ENCODE assay signal across 8 mouse cellular contexts in the genomic region with DNA sequence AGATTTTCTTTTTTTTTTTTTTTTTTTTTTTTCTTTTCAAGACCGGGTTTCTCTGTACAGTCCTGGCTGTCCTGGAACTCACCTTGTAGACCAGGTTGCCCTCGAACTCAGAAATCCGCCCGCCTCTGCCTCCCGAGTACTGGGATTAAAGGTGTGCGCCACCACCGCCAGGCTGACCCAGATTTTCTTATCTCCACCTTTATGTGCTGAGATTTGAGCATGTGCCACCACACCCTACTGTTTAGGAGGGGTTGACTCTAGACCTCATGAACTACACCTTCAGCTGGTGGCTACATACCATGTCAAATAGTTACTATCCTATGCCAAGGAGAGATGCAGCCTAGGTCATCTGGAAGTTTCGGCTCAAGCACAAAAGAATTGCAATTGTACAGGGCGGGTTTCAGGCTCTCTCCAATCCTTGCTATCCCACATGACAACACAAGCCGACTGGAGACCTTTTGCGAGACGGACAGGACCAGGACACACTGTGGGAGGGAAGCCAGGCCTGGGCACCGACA. TPM values are rescaled to one million over a fixed set of nuclear protein-coding genes. Genes with fewer than 3 reads are reported as not detected.
DNase-seq lines count a peak whose midpoint lies in the region; ATAC-seq and TF ChIP-seq lines count a peak whose summit lies in the region.

No protein-coding gene starts in this region.

- in situ Hi-C loops in Patski (cut with MboI; ENCODE audit: low pct_unique_long_range_greater_than_20kb) = no loop called here

- CTCF ChIA-PET in Patski (lab: Charles Lee) = no interaction called here

- WGBS in kidney, adult 2 months = 25% methylated on average over 13 of the region's 13 CpGs
- WGBS in forebrain, embryonic 15.5 days = 50% methylated on average over 13 of the region's 13 CpGs

- peak overlapping the region; percentile 96 for H3K4me2 ChIP-seq in forebrain, embryonic 15.5 days (replicated peaks)

- no peak for DNase-seq in kidney, adult 2 months
- DNase-seq in kidney, postnatal 10 days = no peak
- DNase-seq in Patski (ENCODE audit: low read depth, low spot score) = no peak
- DNase-seq in B cell, adult 2 months = no peak
- no peak for DNase-seq in right cerebral cortex, adult 18-20 months
- no peak for DNase-seq in right cerebral cortex, postnatal 36 days (ENCODE audit: low spot score in 2 of 2)

- no peak for TF ChIP-seq CTCF in kidney, adult 2 months (conservative IDR thresholded peaks at IDR 0.05; ENCODE audit: insufficient read depth, insufficient read length, low read depth, low read length)
- TF ChIP-seq CTCF in Patski (IDR thresholded peaks at IDR 0.05) = no peak

- H3K4me3 ChIP-seq in kidney, adult 2 months (ENCODE audit: insufficient read depth, low read depth, low read length) = peak overlapping the region; percentile 85
- H3K4me3 ChIP-seq in forebrain, embryonic 15.5 days = peak overlapping the region; percentile 87

- H3K9me3 ChIP-seq in forebrain, embryonic 15.5 days = no peaks in the 10 kb centered on the region

- no peaks in the 10 kb centered on the region for H3K27me3 ChIP-seq in kidney, adult 2 months (replicated peaks; ENCODE audit: control insufficient read depth, insufficient read depth, low read length)
- H3K27me3 ChIP-seq in Patski = no peaks in the 10 kb centered on the region
- H3K27me3 ChIP-seq in forebrain, embryonic 15.5 days = no peaks in the 10 kb centered on the region

- peaks cover 2% of the 10 kb centered on the region; the same call in 1 of the 2 replicates for H3K36me3 ChIP-seq in kidney, adult 2 months (ENCODE audit: control insufficient read depth, insufficient read depth, low read length)
- H3K36me3 ChIP-seq in forebrain, embryonic 15.5 days = peaks cover 44% of the 10 kb centered on the region

- H3K9ac ChIP-seq in forebrain, embryonic 15.5 days (replicated peaks) = peak overlapping the region; percentile 77

- no peak for TF ChIP-seq POLR2A in kidney, adult 2 months (IDR thresholded peaks at IDR 0.05; ENCODE audit: low read depth, low read length)

- POLR2A ChIA-PET in Patski (lab: Charles Lee) = no interaction called here

- peak overlapping the region; percentile 81 for H3K27ac ChIP-seq in kidney, adult 2 months (ENCODE audit: insufficient read depth, low read depth, low read length)
- H3K27ac ChIP-seq in forebrain, embryonic 15.5 days (replicated peaks) = peak overlapping the region; percentile 90

- H3K4me1 ChIP-seq in kidney, adult 2 months (ENCODE audit: control insufficient read depth, insufficient read depth, low read length) = peaks cover 21% of the 10 kb centered on the region; the same call in 1 of the 2 replicates
- H3K4me1 ChIP-seq in forebrain, embryonic 15.5 days = peaks cover 29% of the 10 kb centered on the region

- peak; percentile 0 for ATAC-seq in Patski
- peak; percentile 5; the same call in 1 of the 2 replicates for ATAC-seq in forebrain, embryonic 15.5 days (replicated peaks)
- 0 out of 2 replicates have a peak, but pooled peaks have one; percentile 9 for ATAC-seq in megakaryocyte-erythroid progenitor cell, adult 5-6 weeks (replicated peaks; ENCODE audit: low FRiP score, low TSS enrichment, poor library complexity, severe bottlenecking)

RNA-seq across cellular contexts. Expression of gene Nme2, which starts 1.3 kb away (rescaled TPM):
- 380 and 386 TPM in 2 replicates for polyA plus RNA-seq in kidney, adult 2 months (2012; rRNA removed)
- 404 TPM for polyA plus RNA-seq in Patski (2021)
- polyA plus RNA-seq in forebrain, embryonic 15.5 days (2015; fragmentation: Nextera tagmentation; extraction: Ambion mirVana) = 105 and 106 TPM in 2 replicates
- 171 and 305 TPM in 2 replicates for total RNA-seq in megakaryocyte-erythroid progenitor cell, adult 5-6 weeks (2014; fragmentation: Nextera tagmentation)
- total RNA-seq in megakaryocyte-erythroid progenitor cell, adult 5-6 weeks (2017) = 149 and 173 TPM in 2 replicates

RNA-seq across cellular contexts. Expression of gene Gm20390, which starts 13.3 kb away (rescaled TPM):
- polyA plus RNA-seq in kidney, adult 2 months (2012; rRNA removed) = 45.1 and 88.3 TPM in 2 replicates
- polyA plus RNA-seq in Patski (2021) = 354 TPM
- polyA plus RNA-seq in forebrain, embryonic 15.5 days (2015; fragmentation: Nextera tagmentation; extraction: Ambion mirVana) = 363 and 387 TPM in 2 replicates
- 148 TPM in 1 of 2 replicates, not detected in the other for total RNA-seq in megakaryocyte-erythroid progenitor cell, adult 5-6 weeks (2014; fragmentation: Nextera tagmentation)
- total RNA-seq in megakaryocyte-erythroid progenitor cell, adult 5-6 weeks (2017) = not detected in 2 replicates

RNA-seq across cellular contexts. Expression of gene Nme1, which starts 13.5 kb away (rescaled TPM):
- 158 and 178 TPM in 2 replicates for polyA plus RNA-seq in kidney, adult 2 months (2012; rRNA removed)
- 58.4 TPM for polyA plus RNA-seq in Patski (2021)
- polyA plus RNA-seq in forebrain, embryonic 15.5 days (2015; fragmentation: Nextera tagmentation; extraction: Ambion mirVana) = 312 and 316 TPM in 2 replicates
- total RNA-seq in megakaryocyte-erythroid progenitor cell, adult 5-6 weeks (2014; fragmentation: Nextera tagmentation) = 126 and 223 TPM in 2 replicates
- total RNA-seq in megakaryocyte-erythroid progenitor cell, adult 5-6 weeks (2017) = 245 and 319 TPM in 2 replicates

RNA-seq across cellular contexts. Expression of gene Spag9, which starts 41.1 kb away (rescaled TPM):
- 19.1 and 24.6 TPM in 2 replicates for polyA plus RNA-seq in kidney, adult 2 months (2012; rRNA removed)
- polyA plus RNA-seq in Patski (2021) = 64.7 TPM
- 90.9 and 96.7 TPM in 2 replicates for polyA plus RNA-seq in forebrain, embryonic 15.5 days (2015; fragmentation: Nextera tagmentation; extraction: Ambion mirVana)
- total RNA-seq in megakaryocyte-erythroid progenitor cell, adult 5-6 weeks (2014; fragmentation: Nextera tagmentation) = 28.3 and 37.0 TPM in 2 replicates
- 56.1 and 78.4 TPM in 2 replicates for total RNA-seq in megakaryocyte-erythroid progenitor cell, adult 5-6 weeks (2017)
